ENCODE assay signal across 21 mouse cellular contexts in the genomic region with DNA sequence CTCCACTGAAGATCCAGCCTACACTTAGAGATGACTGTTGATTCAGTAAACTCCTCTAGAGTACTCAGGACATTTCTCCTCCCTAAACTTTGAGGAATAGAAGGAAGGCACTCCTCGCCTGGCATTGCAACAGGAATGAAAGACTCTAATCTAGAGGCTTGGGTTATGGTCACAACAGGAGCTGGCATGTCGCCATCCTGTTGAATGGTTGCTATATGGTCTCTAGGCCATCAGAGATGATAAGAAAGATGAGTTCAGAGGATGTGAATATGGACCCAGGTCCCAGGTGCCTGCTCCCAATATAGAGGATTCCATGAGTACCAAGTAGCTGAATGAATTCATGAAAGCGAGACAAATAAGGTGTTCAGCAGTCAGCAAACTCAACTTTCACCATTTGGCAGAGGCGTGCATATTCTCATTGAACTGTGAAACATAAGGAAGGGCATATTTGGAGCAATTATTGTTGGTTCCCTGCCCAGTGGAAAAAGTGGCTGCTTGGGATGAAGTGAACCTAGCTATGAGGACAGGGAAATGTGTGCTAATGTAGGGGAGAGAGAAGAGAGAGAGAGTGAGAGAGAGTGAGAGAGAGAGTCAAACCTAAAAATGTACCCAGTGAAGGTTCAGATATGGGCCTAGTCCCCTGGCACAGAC.
DNase-seq lines count a peak whose midpoint lies in the region; ATAC-seq and TF ChIP-seq lines count a peak whose summit lies in the region.
"Had no signal": no experiment of that assay in that cellular context is flagged by ENCODE, and none has a peak within 500 bp of the region (broad histone marks: within the 10 kb centered on the region; RNA-seq: fewer than 3 reads in every experiment).

No protein-coding gene starts in this region.

- no peak overlapping the region for H3K4me3 ChIP-seq in forebrain, postnatal 0 days (ENCODE audit: low read depth, low read length)
- H3K4me3 ChIP-seq in forebrain, embryonic 12.5 days (replicated peaks), result no peak overlapping the region
- H3K4me3 ChIP-seq: forebrain, embryonic 13.5 days; heart, embryonic 15.5 days; midbrain, embryonic 13.5 days; neural tube, embryonic 12.5 days had no signal

- TF ChIP-seq CTCF in forebrain, postnatal 0 days (IDR thresholded peaks at IDR 0.05; ENCODE audit: low read depth), result no peak

- no peaks in the 10 kb centered on the region for H3K27me3 ChIP-seq in forebrain, postnatal 0 days (ENCODE audit: insufficient read depth, low read length)
- no peaks in the 10 kb centered on the region for H3K27me3 ChIP-seq in forebrain, embryonic 12.5 days
- H3K27me3 ChIP-seq: forebrain, embryonic 13.5 days; heart, embryonic 15.5 days; midbrain, embryonic 13.5 days; neural tube, embryonic 12.5 days had no signal

- H3K36me3 ChIP-seq in forebrain, postnatal 0 days (ENCODE audit: insufficient read depth), result no peaks in the 10 kb centered on the region
- no peaks in the 10 kb centered on the region for H3K36me3 ChIP-seq in forebrain, embryonic 12.5 days (replicated peaks)
- H3K36me3 ChIP-seq: heart, embryonic 15.5 days; midbrain, embryonic 13.5 days; neural tube, embryonic 12.5 days had no signal

- H3K9me3 ChIP-seq in forebrain, postnatal 0 days (ENCODE audit: low read length), result no peaks in the 10 kb centered on the region
- no peaks in the 10 kb centered on the region for H3K9me3 ChIP-seq in forebrain, embryonic 12.5 days
- H3K9me3 ChIP-seq: forebrain, embryonic 13.5 days; heart, embryonic 15.5 days; midbrain, embryonic 13.5 days; neural tube, embryonic 12.5 days had no signal

- WGBS in forebrain, postnatal 0 days, result 73% methylated on average over 4 of the region's 4 CpGs
- 85% methylated on average over 4 of the region's 4 CpGs for WGBS in forebrain, embryonic 12.5 days

- H3K4me2 ChIP-seq in forebrain, postnatal 0 days (ENCODE audit: low read depth), result no peak overlapping the region
- no peak overlapping the region for H3K4me2 ChIP-seq in forebrain, embryonic 12.5 days
- H3K4me2 ChIP-seq: forebrain, embryonic 13.5 days; heart, embryonic 15.5 days; midbrain, embryonic 13.5 days; neural tube, embryonic 12.5 days had no signal

- H3K9ac ChIP-seq in forebrain, postnatal 0 days, result no peak overlapping the region
- no peak overlapping the region for H3K9ac ChIP-seq in forebrain, embryonic 12.5 days
- H3K9ac ChIP-seq: forebrain, embryonic 13.5 days; heart, embryonic 15.5 days; liver, postnatal 0 days; midbrain, embryonic 13.5 days; neural tube, embryonic 12.5 days had no signal

- ATAC-seq in forebrain, postnatal 0 days, result peak; percentile 47; the same call in 1 of the 2 replicates
- no peak for ATAC-seq in forebrain, embryonic 12.5 days (ENCODE audit: low FRiP score)
- ATAC-seq in erythroid progenitor cell, adult 5-6 weeks (replicated peaks; ENCODE audit: low FRiP score, poor library complexity, severe bottlenecking), result no peak
- ATAC-seq: forebrain, embryonic 13.5 days; hindbrain, embryonic 16.5 days; intestine, postnatal 0 days; liver, postnatal 0 days; midbrain, embryonic 13.5 days had no signal

- no peaks in the 10 kb centered on the region for H3K4me1 ChIP-seq in forebrain, postnatal 0 days (ENCODE audit: insufficient read depth)
- no peaks in the 10 kb centered on the region for H3K4me1 ChIP-seq in forebrain, embryonic 12.5 days
- H3K4me1 ChIP-seq: forebrain, embryonic 13.5 days; neural tube, embryonic 12.5 days had no signal

- no peak overlapping the region for H3K27ac ChIP-seq in forebrain, postnatal 0 days (ENCODE audit: low read depth, low read length)
- H3K27ac ChIP-seq in forebrain, embryonic 12.5 days, result no peak overlapping the region
- H3K27ac ChIP-seq: forebrain, embryonic 13.5 days; heart, embryonic 15.5 days; midbrain, embryonic 13.5 days; neural tube, embryonic 12.5 days; stomach, postnatal 0 days had no signal

- peak; percentile 57 for DNase-seq in forebrain, postnatal 0 days
- DNase-seq in kidney, postnatal 25 days, result peak; percentile 11 to 33
- DNase-seq in kidney, postnatal 4 days, result no peak
- peak; percentile 49 for DNase-seq in brain, adult 2 months (ENCODE audit: low read depth, low spot score)
- peak; percentile 31 for DNase-seq in layer of hippocampus, adult 9-11 months
- DNase-seq: adrenal gland, postnatal 10 days; embryo, embryonic 11 days; gastrocnemius, postnatal 36 days; heart, postnatal 4 days; liver, postnatal 0 days; lung, postnatal 10 days; right cerebral cortex, postnatal 4 days had no signal

Comparison
In these comparisons a context has a peak if more than half of its experiments do, and no peak if none do; other contexts are left out.
1. DNase-seq: peak in forebrain, postnatal 0 days (single experiment), kidney, postnatal 25 days (2 of 2), brain, adult 2 months (single experiment) and layer of hippocampus, adult 9-11 months (single experiment); none in kidney, postnatal 4 days (0 of 2).